Mouse (Mus musculus) bone marrow macrophage, adult 2 months (primary cell): Measurements from ENCODE around the gene Yy1. TPM values are rescaled to one million over a fixed set of nuclear protein-coding genes. Genes with fewer than 3 reads are reported as not detected.
A peak's percentile ranks its signal among the peaks of the same experiment; 100 is the strongest.
"Not testable (repeated sequence)": the region's sequence is repeated elsewhere in the genome, so short reads cannot be mapped to it uniquely, and the experiment has no call there.

ENCODE experiments used
- H3K27ac ChIP-seq: 2 replicates; pipeline ENCODE4 v1.5.1; 2012; ENCODE audit warnings: low read depth, low read length; ENCODE audit not compliant: insufficient read depth
- H3K4me1 ChIP-seq: 2 replicates; pipeline ENCODE4 v1.6.1; 2012; ENCODE audit warnings: low read length; ENCODE audit not compliant: control insufficient read depth, insufficient read depth
- H3K4me3 ChIP-seq: 2 replicates; pipeline ENCODE4 v1.5.1; 2012; ENCODE audit warnings: mild to moderate bottlenecking, low read length, moderate library complexity; ENCODE audit not compliant: insufficient read depth
- CTCF ChIP-seq: IDR thresholded peaks from 2 replicates; pipeline ENCODE4 v1.5.1; 2012; ENCODE audit warnings: low read depth, mild to moderate bottlenecking, low read length, moderate library complexity
- POLR2A ChIP-seq: IDR thresholded peaks from 2 replicates; pipeline ENCODE4 v1.6.1; 2012; ENCODE audit warnings: mild to moderate bottlenecking, low read depth, low read length, borderline replicate concordance
- polyA plus RNA-seq: library from polyadenylated mRNA; stranded (reverse); fragments of >200 nt; gene quantifications from 2 replicates; pipeline ENCODE4 v1.2.4, GENCODE M21; 2012; ENCODE audit not compliant: missing spikeins, insufficient read depth, insufficient read length

The Yy1 gene
- polyA plus RNA-seq, 1 experiment = 77.7 TPM

GRCm38 (mm10) chr12:108834337-108834736 is 41.6 kb downstream of the Yy1 start:
- no peak overlapping the region for H3K27ac ChIP-seq
- peaks cover 28% of the 10 kb centered on the region for H3K4me1 ChIP-seq
- no peak for TF ChIP-seq CTCF
- TF ChIP-seq POLR2A = no peak
- H3K4me3 ChIP-seq = no peak overlapping the region

DNA sequence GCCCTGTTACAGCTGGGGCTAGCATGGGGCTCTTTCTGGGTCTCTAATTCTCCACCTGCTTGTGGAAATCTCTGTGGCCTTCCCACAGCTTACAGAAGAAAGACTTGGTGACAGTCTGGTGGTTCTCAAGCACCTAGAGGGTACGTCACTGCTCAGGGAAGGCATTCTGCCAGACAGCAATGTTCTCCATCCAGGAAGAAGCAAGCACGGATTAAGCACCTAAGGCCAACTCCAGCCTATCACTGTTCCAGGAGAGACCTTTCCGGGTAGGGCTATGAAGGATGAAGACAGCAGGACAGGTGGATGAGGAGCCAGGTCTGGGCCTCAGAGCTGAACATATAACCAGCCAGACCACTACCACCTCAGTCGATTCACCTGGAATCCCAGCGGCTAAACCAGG is 42.0 kb downstream of the Yy1 start:
- peaks cover 28% of the 10 kb centered on the region for H3K4me1 ChIP-seq
- H3K4me3 ChIP-seq = no peak overlapping the region

DNA sequence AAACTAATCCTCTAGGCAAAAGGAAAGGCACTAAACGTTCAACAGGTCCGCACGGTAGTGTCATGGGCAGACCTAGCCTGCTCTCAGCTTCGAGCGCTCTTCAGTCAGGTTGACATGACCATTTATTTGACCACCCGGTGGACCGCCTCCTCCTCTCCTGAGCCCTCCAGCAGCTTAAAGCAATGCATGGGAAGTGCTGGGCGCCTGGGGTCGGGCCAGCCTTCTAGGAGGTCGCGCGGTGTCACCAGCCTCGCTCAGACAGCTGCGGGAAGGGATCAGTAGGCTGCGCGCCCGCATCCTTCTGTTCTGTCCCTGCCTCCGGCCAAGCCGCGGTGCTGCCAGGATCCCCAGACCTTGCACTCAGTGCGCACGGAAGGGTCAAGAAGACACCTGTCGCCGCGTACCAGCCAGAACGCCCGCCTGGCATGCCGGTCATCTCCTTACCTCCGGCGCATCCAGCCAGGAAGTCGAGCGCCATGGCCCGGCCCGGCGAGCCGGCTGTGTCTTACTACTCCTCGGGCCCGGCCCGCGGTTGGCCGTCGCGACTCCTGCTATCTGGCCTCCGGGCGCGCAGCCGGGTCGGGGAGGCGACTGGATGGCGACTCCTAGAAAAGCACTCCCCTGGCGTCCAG is 42.6 kb downstream of the Yy1 start:
- Histone ChIP-seq H3K4me3 (peak overlapping the region; percentile 75), H3K4me1 (peaks cover 28% of the 10 kb centered on the region), H3K27ac (no peak overlapping the region)
- TF ChIP-seq CTCF (no peak), POLR2A (no peak)

More for the DNA sequence above, 42.0 kb downstream of the Yy1 start:
- H3K27ac ChIP-seq = no peak overlapping the region
- TF ChIP-seq CTCF (no peak), POLR2A (no peak)

GRCm38 (mm10) chr12:108835840-108836409 is 43.2 kb downstream of the Yy1 start, which contains the start of the genes Slc25a29 and Slc25a47:
TSS of gene Slc25a29 (minus strand) at chr12:108835883.
TSS of gene Slc25a47 (plus strand) at chr12:108836046.
- Histone ChIP-seq H3K27ac (no peak within 1 kb of the TSS), H3K4me1 (peaks cover 28% of the 10 kb centered on the region), H3K4me3 (peak within 1 kb of the TSS; percentile 84)
- TF ChIP-seq CTCF (no peak), POLR2A (no peak)

GRCm38 (mm10) chr12:108836722-108837121 is 43.9 kb downstream of the Yy1 start:
- peaks cover 24% of the 10 kb centered on the region for H3K4me1 ChIP-seq
- TF ChIP-seq POLR2A (no peak), CTCF (no peak)
- H3K4me3 ChIP-seq = peak overlapping the region; percentile 84
- no peak overlapping the region for H3K27ac ChIP-seq

- TF ChIP-seq CTCF (no peak), POLR2A (no peak)
- no peak overlapping the region for H3K27ac ChIP-seq
- peaks cover 12% of the 10 kb centered on the region for H3K4me1 ChIP-seq
- no peak overlapping the region for H3K4me3 ChIP-seq
These were observed 48.4 kb downstream of the Yy1 start for GRCm38 (mm10) chr12:108841181-108841580.

GRCm38 (mm10) chr12:108842663-108843062 is 49.9 kb downstream of the Yy1 start:
- no peak for TF ChIP-seq CTCF
- TF ChIP-seq POLR2A = no peak
- Histone ChIP-seq H3K4me1 (no peaks in the 10 kb centered on the region), H3K27ac (no peak overlapping the region), H3K4me3 (no peak overlapping the region)

- H3K4me1 ChIP-seq, H3K27ac ChIP-seq, H3K4me3 ChIP-seq: not testable (repeated sequence)
These were observed 55.3 kb downstream of the Yy1 start for GRCm38 (mm10) chr12:108848033-108848432.

GRCm38 (mm10) chr12:108849488-108850022 is 56.8 kb downstream of the Yy1 start:
- Histone ChIP-seq H3K4me3 (no peak overlapping the region), H3K4me1 (peaks cover 7% of the 10 kb centered on the region), H3K27ac (no peak overlapping the region)
- TF ChIP-seq POLR2A (no peak), CTCF (no peak)

DNA sequence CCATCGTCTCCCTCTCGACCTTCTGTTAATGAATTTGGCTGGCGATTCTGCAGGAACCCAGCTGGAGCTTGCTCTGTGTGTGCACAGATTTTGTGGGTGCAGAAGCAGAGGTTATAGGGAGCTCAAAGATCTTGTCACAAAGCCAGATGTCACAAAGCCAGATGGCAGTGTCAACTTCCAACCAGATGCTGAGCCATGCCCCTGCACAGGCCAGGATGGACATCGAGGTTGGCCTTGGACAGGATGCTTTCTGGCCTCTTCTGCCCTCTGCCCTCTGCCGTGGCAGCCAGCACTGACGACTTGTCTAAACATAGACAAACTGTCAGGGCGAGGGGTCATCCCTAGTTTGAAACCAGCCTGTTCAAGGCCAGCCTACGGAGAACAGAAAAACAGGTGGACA is 57.4 kb downstream of the Yy1 start:
- Histone ChIP-seq H3K27ac (no peak overlapping the region), H3K4me3 (no peak overlapping the region), H3K4me1 (peaks cover 7% of the 10 kb centered on the region)
- no peak for TF ChIP-seq CTCF
- no peak for TF ChIP-seq POLR2A
